Mouse (Mus musculus) MEL (cell line): ENCODE measurements around the gene Smyd3.

Source experiments
- BHLHE40 ChIP-seq: IDR thresholded peaks from 2 replicates; pipeline ENCODE4 v1.6.1; 2012; ENCODE audit warnings: low read depth, mild to moderate bottlenecking, inconsistent platforms, low read length, improper control_type of control experiment, borderline replicate concordance
- CHD1 ChIP-seq: IDR thresholded peaks from 2 replicates; pipeline ENCODE4 v1.6.1; 2012; ENCODE audit warnings: low read depth, mild to moderate bottlenecking, inconsistent platforms, low read length, improper control_type of control experiment
- CTCF ChIP-seq, 3 experiments: IDR thresholded peaks in 2 of 3; conservative IDR thresholded peaks in 1 of 3; 2 replicates each; pipeline ENCODE4 v1.5.1; 2011 to 2012; ENCODE audit warnings: low read length in 3 of 3, low read depth in 2 of 3, mild to moderate bottlenecking in 2 of 3, improper control_type of control experiment in 1 of 3, inconsistent platforms in 1 of 3, mixed read lengths in 1 of 3, moderate library complexity in 1 of 3; ENCODE audit not compliant: control insufficient read depth in 1 of 3, insufficient read depth in 1 of 3, poor library complexity in 1 of 3, severe bottlenecking in 1 of 3
- ELF1 ChIP-seq: IDR thresholded peaks from 2 replicates; pipeline ENCODE4 v1.6.1; 2014; ENCODE audit warnings: low read depth, mild to moderate bottlenecking, inconsistent platforms, low read length, improper control_type of control experiment, moderate library complexity
- EP300 ChIP-seq, 2 experiments: IDR thresholded peaks; 2 replicates each; pipeline ENCODE4 v1.6.1; 2011; ENCODE audit warnings: improper control_type of control experiment in 2 of 2, low read length in 2 of 2, low read depth in 1 of 2, mild to moderate bottlenecking in 1 of 2
- GATA1 ChIP-seq: IDR thresholded peaks from 2 replicates; pipeline ENCODE4 v1.6.1; 2011; ENCODE audit warnings: low read depth, low read length, improper control_type of control experiment
- JUND ChIP-seq: IDR thresholded peaks from 2 replicates; pipeline ENCODE4 v1.6.1; 2011; ENCODE audit warnings: low read depth, mild to moderate bottlenecking, improper control_type of control experiment, low read length
- MAFK ChIP-seq: IDR thresholded peaks from 2 replicates; pipeline ENCODE4 v1.6.1; 2011; ENCODE audit warnings: low read depth, mild to moderate bottlenecking, low read length, improper control_type of control experiment, borderline replicate concordance
- POLR2A ChIP-seq, 2 experiments: IDR thresholded peaks; 2 replicates each; pipeline ENCODE4 v1.6.1; 2011 to 2012; ENCODE audit warnings: low read length in 2 of 2, mild to moderate bottlenecking in 2 of 2, control low read depth in 1 of 2, improper control_type of control experiment in 1 of 2, low read depth in 1 of 2, moderate library complexity in 1 of 2; ENCODE audit not compliant: control insufficient read depth in 1 of 2, insufficient read depth in 1 of 2, poor library complexity in 1 of 2
- POLR2AphosphoS5 ChIP-seq: IDR thresholded peaks from 2 replicates; pipeline ENCODE4 v1.6.1; 2012; ENCODE audit warnings: low read depth, borderline replicate concordance, mild to moderate bottlenecking, inconsistent platforms, low read length, moderate library complexity, mixed read lengths
- RAD21 ChIP-seq: IDR thresholded peaks from 2 replicates; pipeline ENCODE4 v1.6.1; 2011; ENCODE audit warnings: mild to moderate bottlenecking, low read depth, low read length, improper control_type of control experiment
- TBP ChIP-seq: IDR thresholded peaks from 2 replicates; pipeline ENCODE4 v1.8.0; 2011; ENCODE audit warnings: low read depth, low read length, improper control_type of control experiment
- USF1 ChIP-seq: IDR thresholded peaks from 2 replicates; pipeline ENCODE4 v1.6.1; 2014; ENCODE audit warnings: low read depth, mild to moderate bottlenecking, inconsistent platforms, low read length, improper control_type of control experiment, moderate library complexity

- TF ChIP-seq EP300 (IDR thresholded peaks at IDR 0.05; ENCODE audit: low read depth in 1 of 2, low read length in 2 of 2) (no peak), GATA1 (no peak), ELF1 (no peak), POLR2A (IDR thresholded peaks at IDR 0.05; ENCODE audit: control insufficient read depth in 1 of 2, insufficient read depth in 1 of 2, low read depth in 1 of 2, low read length in 2 of 2, poor library complexity in 1 of 2) (no peak), CTCF (IDR thresholded peaks at IDR 0.05 in 2 of 3, conservative IDR thresholded peaks at IDR 0.05 in 1 of 3; ENCODE audit: control insufficient read depth in 1 of 3, insufficient read depth in 1 of 3, low read depth in 2 of 3, low read length in 3 of 3, poor library complexity in 1 of 3, severe bottlenecking in 1 of 3) (no peak), USF1 (no peak), RAD21 (no peak), BHLHE40 (no peak), MAFK (no peak), CHD1 (no peak), JUND (no peak), TBP (no peak), POLR2AphosphoS5 (no peak)
These were observed 30.4 kb upstream of the Smyd3 start for GRCm38 (mm10) chr1:179548220-179548619.
